Mouse (Mus musculus): ENCODE data around the gene Smok3b.

DNA sequence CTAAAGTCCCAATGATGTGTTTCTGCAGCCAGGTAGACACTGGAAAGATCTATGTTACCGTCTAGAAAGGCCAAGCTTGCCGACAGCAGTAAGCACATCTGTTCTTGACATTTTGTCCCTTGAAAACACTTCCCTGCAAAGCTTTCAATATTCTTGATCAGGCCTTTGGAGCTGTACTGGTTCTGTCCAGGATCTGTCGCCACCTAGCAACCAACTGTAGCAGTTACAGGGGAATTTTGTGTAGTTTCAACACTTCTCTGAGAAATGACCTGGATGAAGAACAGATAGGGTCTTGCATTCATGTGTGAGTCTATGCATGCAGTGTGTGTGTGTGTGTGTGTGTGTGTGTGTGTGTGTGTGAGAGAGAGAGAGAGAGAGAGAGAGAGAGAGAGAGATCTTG lies 47.5 kb upstream of the Smok3b start:
- TF ChIP-seq CTCF (IDR thresholded peaks at IDR 0.05; ENCODE audit: extremely low read depth, insufficient read depth, low read length) (peak; percentile 63), POLR2A (IDR thresholded peaks at IDR 0.05; ENCODE audit: extremely low read depth, insufficient read depth, low read length) (no peak)
